ENCODE assay signal across 8 mouse cellular contexts in the genomic region with DNA sequence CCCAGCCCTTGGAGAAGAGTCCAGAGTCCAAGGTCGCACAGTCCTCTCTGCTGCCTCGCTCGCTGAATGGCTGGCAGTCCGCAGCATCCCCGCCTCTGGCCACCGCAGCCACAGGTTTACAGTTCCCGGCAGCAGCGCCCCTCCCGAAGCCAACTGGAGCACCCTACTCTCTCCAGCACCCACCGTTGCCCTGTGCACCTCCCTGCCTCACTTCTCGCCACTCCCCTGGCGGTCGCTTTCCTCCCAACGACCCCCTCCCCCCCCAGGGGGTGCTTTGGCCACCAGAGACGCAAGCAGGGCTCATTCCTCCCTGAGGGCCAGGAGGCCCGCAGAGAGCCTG. TPM values are rescaled to one million over a fixed set of nuclear protein-coding genes. Genes with fewer than 3 reads are reported as not detected.
DNase-seq lines count a peak whose midpoint lies in the region; ATAC-seq and TF ChIP-seq lines count a peak whose summit lies in the region.

A gene (plus strand): TSS at position 301 of the 340 bp plus-strand sequence.

- peak within 1 kb of the TSS; percentile 46 for H3K4me2 ChIP-seq in kidney, postnatal 0 days (ENCODE audit: low read length)
- H3K4me2 ChIP-seq in embryonic facial prominence, embryonic 14.5 days (ENCODE audit: low read depth, low read length) = peak within 1 kb of the TSS; percentile 64
- peak within 1 kb of the TSS; percentile 48 for H3K4me2 ChIP-seq in intestine, postnatal 0 days (replicated peaks; ENCODE audit: low read depth)
- peak within 1 kb of the TSS; percentile 98 for H3K4me2 ChIP-seq in midbrain, embryonic 14.5 days (ENCODE audit: low read length)

- DNase-seq in kidney, postnatal 0 days (ENCODE audit: low spot score) = no peak
- DNase-seq in kidney, postnatal 36 days = no peak
- DNase-seq in embryonic facial prominence, embryonic 14.5 days (ENCODE audit: low spot score) = no peak
- DNase-seq in midbrain, embryonic 14.5 days = no peak
- DNase-seq in kidney, adult 18-20 months = no peak
- no peak for DNase-seq in right cerebral cortex, adult 2 months (ENCODE audit: low spot score in 2 of 2)

- H3K9me3 ChIP-seq in kidney, postnatal 0 days (replicated peaks; ENCODE audit: low read length) = no peaks in the 10 kb centered on the region
- no peaks in the 10 kb centered on the region for H3K9me3 ChIP-seq in embryonic facial prominence, embryonic 14.5 days (ENCODE audit: control insufficient read depth, low read length)
- H3K9me3 ChIP-seq in intestine, postnatal 0 days (ENCODE audit: control insufficient read depth) = no peaks in the 10 kb centered on the region
- H3K9me3 ChIP-seq in midbrain, embryonic 14.5 days (ENCODE audit: control insufficient read depth, low read length) = no peaks in the 10 kb centered on the region

- no peak for ATAC-seq in kidney, postnatal 0 days (replicated peaks; ENCODE audit: low FRiP score, low read depth)
- peak; percentile 42; the same call in 1 of the 2 replicates for ATAC-seq in embryonic facial prominence, embryonic 14.5 days (ENCODE audit: low read depth)
- no peak for ATAC-seq in intestine, postnatal 0 days
- peak; percentile 17; the same call in 1 of the 2 replicates for ATAC-seq in midbrain, embryonic 14.5 days (ENCODE audit: low FRiP score, low TSS enrichment)
- no peak for ATAC-seq in megakaryocyte-erythroid progenitor cell, adult 5-6 weeks (replicated peaks; ENCODE audit: low FRiP score, low TSS enrichment, poor library complexity, severe bottlenecking)

- WGBS in kidney, postnatal 0 days = 3% methylated on average over 16 of the region's 16 CpGs
- WGBS in embryonic facial prominence, embryonic 14.5 days = 2% methylated on average over 9 of the region's 16 CpGs
- WGBS in intestine, postnatal 0 days = 2% methylated on average over 15 of the region's 16 CpGs
- 0% methylated on average over 16 of the region's 16 CpGs for WGBS in midbrain, embryonic 14.5 days

- no peak within 1 kb of the TSS for H3K9ac ChIP-seq in kidney, postnatal 0 days (ENCODE audit: low read depth, low read length)
- H3K9ac ChIP-seq in embryonic facial prominence, embryonic 14.5 days (ENCODE audit: low read depth, low read length) = no peak within 1 kb of the TSS
- H3K9ac ChIP-seq in intestine, postnatal 0 days (ENCODE audit: low read depth, low read length) = no peak within 1 kb of the TSS
- H3K9ac ChIP-seq in midbrain, embryonic 14.5 days (replicated peaks; ENCODE audit: low read length) = peak within 1 kb of the TSS; percentile 75

- no peak within 1 kb of the TSS for H3K27ac ChIP-seq in kidney, postnatal 0 days
- no peak within 1 kb of the TSS for H3K27ac ChIP-seq in embryonic facial prominence, embryonic 14.5 days (replicated peaks; ENCODE audit: low read depth, low read length)
- H3K27ac ChIP-seq in intestine, postnatal 0 days (ENCODE audit: low read depth, low read length) = no peak within 1 kb of the TSS
- H3K27ac ChIP-seq in midbrain, embryonic 14.5 days (replicated peaks; ENCODE audit: low read depth, low read length) = peak within 1 kb of the TSS; percentile 91

- TF ChIP-seq CTCF in kidney, postnatal 0 days (IDR thresholded peaks at IDR 0.05; ENCODE audit: low read depth) = no peak
- no peak for TF ChIP-seq CTCF in intestine, postnatal 0 days (IDR thresholded peaks at IDR 0.05; ENCODE audit: low read depth)

- H3K36me3 ChIP-seq in kidney, postnatal 0 days (ENCODE audit: insufficient read depth, low read length) = no peaks in the 10 kb centered on the region
- no peaks in the 10 kb centered on the region for H3K36me3 ChIP-seq in embryonic facial prominence, embryonic 14.5 days (ENCODE audit: control insufficient read depth, insufficient read depth, low read length)
- no peaks in the 10 kb centered on the region for H3K36me3 ChIP-seq in intestine, postnatal 0 days (ENCODE audit: control insufficient read depth, insufficient read depth)
- no peaks in the 10 kb centered on the region for H3K36me3 ChIP-seq in midbrain, embryonic 14.5 days (ENCODE audit: control insufficient read depth, insufficient read depth, low read length)

- H3K27me3 ChIP-seq in kidney, postnatal 0 days (ENCODE audit: insufficient read depth, low read length) = peaks cover 55% of the 10 kb centered on the region
- peaks cover 74% of the 10 kb centered on the region for H3K27me3 ChIP-seq in embryonic facial prominence, embryonic 14.5 days (replicated peaks; ENCODE audit: control insufficient read depth, insufficient read depth, low read length)
- H3K27me3 ChIP-seq in intestine, postnatal 0 days (replicated peaks; ENCODE audit: control insufficient read depth, insufficient read depth, low read length) = peaks cover 57% of the 10 kb centered on the region
- H3K27me3 ChIP-seq in midbrain, embryonic 14.5 days (ENCODE audit: control insufficient read depth, insufficient read depth, low read length) = peaks cover 30% of the 10 kb centered on the region

- H3K4me3 ChIP-seq in kidney, postnatal 0 days (replicated peaks; ENCODE audit: low read depth, low read length) = peak within 1 kb of the TSS; percentile 17
- peak within 1 kb of the TSS; percentile 38 for H3K4me3 ChIP-seq in embryonic facial prominence, embryonic 14.5 days (ENCODE audit: low read depth, low read length)
- H3K4me3 ChIP-seq in intestine, postnatal 0 days (ENCODE audit: low read depth, low read length) = peak within 1 kb of the TSS; percentile 24
- peak within 1 kb of the TSS; percentile 48 for H3K4me3 ChIP-seq in midbrain, embryonic 14.5 days (replicated peaks; ENCODE audit: low read depth, low read length)

- peaks cover 7% of the 10 kb centered on the region; the same call in 1 of the 2 replicates for H3K4me1 ChIP-seq in kidney, postnatal 0 days (replicated peaks; ENCODE audit: insufficient read depth, low read length)
- H3K4me1 ChIP-seq in embryonic facial prominence, embryonic 14.5 days (ENCODE audit: control insufficient read depth, insufficient read depth, low read length) = 0 out of 2 replicates have a peak, but pooled peaks cover 4% of the 10 kb centered on the region
- no peaks in the 10 kb centered on the region for H3K4me1 ChIP-seq in intestine, postnatal 0 days (replicated peaks; ENCODE audit: control insufficient read depth, insufficient read depth, low read length)
- 0 out of 2 replicates have a peak, but pooled peaks cover 8% of the 10 kb centered on the region for H3K4me1 ChIP-seq in midbrain, embryonic 14.5 days (ENCODE audit: control insufficient read depth, insufficient read depth, low read length)

RNA-seq across cellular contexts. Expression of the gene that starts here (rescaled TPM):
- 0.06 TPM in 1 of 2 replicates, not detected in the other for polyA plus RNA-seq in kidney, postnatal 0 days (2015; fragmentation: Nextera tagmentation; extraction: Ambion mirVana)
- polyA plus RNA-seq in embryonic facial prominence, embryonic 14.5 days (2014; fragmentation: Nextera tagmentation; extraction: Ambion mirVana) = 3.1 TPM in 2 replicates
- 0.23 and 0.24 TPM in 2 replicates for polyA plus RNA-seq in intestine, postnatal 0 days (2015; fragmentation: Nextera tagmentation; extraction: Ambion mirVana)
- polyA plus RNA-seq in midbrain, embryonic 14.5 days (2014; fragmentation: Nextera tagmentation; extraction: Ambion mirVana) = 82.6 TPM in 2 replicates
- not detected in 2 replicates for total RNA-seq in megakaryocyte-erythroid progenitor cell, adult 5-6 weeks (2014; fragmentation: Nextera tagmentation)
- not detected in 2 replicates for total RNA-seq in megakaryocyte-erythroid progenitor cell, adult 5-6 weeks (2017)

Comparison
In these comparisons a context has a peak if more than half of its experiments do, and no peak if none do; other contexts are left out.
1. RNA of the gene that starts here (polyA plus RNA-seq): 82.6 TPM in midbrain, embryonic 14.5 days; 3.1 TPM in embryonic facial prominence, embryonic 14.5 days, 0.23 to 0.24 TPM in intestine, postnatal 0 days and 0.06 TPM in kidney, postnatal 0 days; every median in the first group is over 10 times any median in the second.
2. ATAC-seq: peak in embryonic facial prominence, embryonic 14.5 days (single experiment) and midbrain, embryonic 14.5 days (single experiment); none in kidney, postnatal 0 days (single experiment), intestine, postnatal 0 days (single experiment) and megakaryocyte-erythroid progenitor cell, adult 5-6 weeks (single experiment).
3. H3K4me2 ChIP-seq: peak in every context shown above with its lines; median percentile 98 in midbrain, embryonic 14.5 days; 64 in embryonic facial prominence, embryonic 14.5 days; 48 in intestine, postnatal 0 days; 46 in kidney, postnatal 0 days.
4. Peak in every context shown above with its lines, with median percentiles within 50 percentile points of each other: H3K4me3 ChIP-seq.